7 mouse cellular contexts compared by ENCODE assay signal in the genomic region with DNA sequence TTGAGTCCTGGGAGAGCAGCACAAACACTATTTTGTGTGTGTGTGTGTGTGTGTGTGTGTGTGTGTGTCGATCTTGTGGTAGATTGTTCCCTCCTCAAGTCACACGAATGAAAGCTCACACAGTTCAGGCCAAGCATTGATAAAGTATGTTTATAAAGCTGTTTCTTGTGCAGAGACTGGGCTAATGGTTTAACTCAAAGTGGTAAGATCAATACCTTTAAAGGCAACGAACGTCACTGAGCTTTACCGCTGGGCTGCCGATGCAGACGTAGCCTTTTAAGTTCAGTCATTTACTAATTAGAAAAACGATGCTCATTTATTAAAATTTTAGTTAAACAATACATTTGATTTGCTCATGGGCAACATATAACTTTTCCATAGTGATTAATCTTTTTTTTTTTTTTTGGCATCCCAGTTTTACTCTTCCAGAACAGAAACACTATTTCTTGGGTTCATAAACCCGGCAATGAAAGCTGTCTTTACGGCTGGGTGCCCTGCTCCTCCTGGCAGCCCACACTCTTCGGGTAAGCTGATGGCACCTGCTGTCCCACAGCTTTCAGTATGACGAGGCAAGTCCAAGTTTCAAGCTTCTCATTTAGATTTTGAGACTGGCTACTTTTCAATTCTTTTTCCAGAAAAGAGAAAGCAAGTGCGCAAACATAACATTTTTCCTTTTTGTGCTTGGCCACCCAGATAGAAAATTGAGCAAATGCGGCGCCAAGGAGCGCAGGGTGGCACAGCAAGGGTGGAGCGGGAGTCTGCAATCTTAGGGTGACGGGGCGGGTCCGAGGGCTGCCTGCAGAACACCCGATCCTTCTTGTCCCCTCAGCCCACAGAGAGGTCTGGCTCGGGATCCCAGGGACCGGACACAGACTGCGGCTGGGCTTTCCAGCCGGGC. TPM values are rescaled to one million over a fixed set of nuclear protein-coding genes. Genes with fewer than 3 reads are reported as not detected.
A peak's percentile ranks its signal among the peaks of the same experiment; 100 is the strongest.
DNase-seq lines count a peak whose midpoint lies in the region; ATAC-seq and TF ChIP-seq lines count a peak whose summit lies in the region.

No protein-coding gene starts in this region.

- H3K4me1 ChIP-seq in lung, embryonic 14.5 days (ENCODE audit: insufficient read depth), result peaks cover 8% of the 10 kb centered on the region; the same call in 1 of the 2 replicates
- peaks cover 16% of the 10 kb centered on the region for H3K4me1 ChIP-seq in forebrain, embryonic 12.5 days
- H3K4me1 ChIP-seq in liver, embryonic 11.5 days (replicated peaks; ENCODE audit: control insufficient read depth, insufficient read depth, low read length), result peaks cover 7% of the 10 kb centered on the region
- peaks cover 10% of the 10 kb centered on the region; the same call in 1 of the 2 replicates for H3K4me1 ChIP-seq in stomach, embryonic 14.5 days (ENCODE audit: control insufficient read depth, insufficient read depth, low read length)

- 3% methylated on average over 25 of the region's 25 CpGs for WGBS in lung, embryonic 14.5 days
- WGBS in forebrain, embryonic 12.5 days, result 6% methylated on average over 25 of the region's 25 CpGs
- 13% methylated on average over 25 of the region's 25 CpGs for WGBS in liver, embryonic 11.5 days
- 4% methylated on average over 25 of the region's 25 CpGs for WGBS in stomach, embryonic 14.5 days

- DNase-seq in lung, embryonic 14.5 days, result peak; percentile 35
- no peak for DNase-seq in lung, postnatal 14 days
- peak; percentile 82 for DNase-seq in brain, embryonic 14.5 days (ENCODE audit: low read depth)
- DNase-seq in liver, embryonic 11.5 days (ENCODE audit: low spot score), result no peak
- no peak for DNase-seq in left cerebral cortex, postnatal 25 days (ENCODE audit: low spot score in 2 of 2)

- intact Hi-C loops in left cerebral cortex, postnatal 25 days (cut with DNase I), result loop anchor here (2.0 kb wide), 1 partner anchor 30 kb away; no protein-coding TSS in a partner anchor

- peak overlapping the region; percentile 89 for H3K4me3 ChIP-seq in lung, embryonic 14.5 days (ENCODE audit: low read depth, low read length)
- H3K4me3 ChIP-seq in forebrain, embryonic 12.5 days (replicated peaks), result peak overlapping the region; percentile 88
- H3K4me3 ChIP-seq in liver, embryonic 11.5 days (ENCODE audit: low read depth, low read length), result peak overlapping the region; percentile 87
- H3K4me3 ChIP-seq in stomach, embryonic 14.5 days (ENCODE audit: low read depth, low read length), result peak overlapping the region; percentile 89

- no peaks in the 10 kb centered on the region for H3K9me3 ChIP-seq in lung, embryonic 14.5 days (ENCODE audit: low read depth, low read length)
- no peaks in the 10 kb centered on the region for H3K9me3 ChIP-seq in forebrain, embryonic 12.5 days
- no peaks in the 10 kb centered on the region for H3K9me3 ChIP-seq in liver, embryonic 11.5 days (ENCODE audit: control insufficient read depth, low read length)
- H3K9me3 ChIP-seq in stomach, embryonic 14.5 days (ENCODE audit: control insufficient read depth, low read depth, low read length), result no peaks in the 10 kb centered on the region

- peak overlapping the region; percentile 78 for H3K4me2 ChIP-seq in lung, embryonic 14.5 days
- peak overlapping the region; percentile 68 for H3K4me2 ChIP-seq in forebrain, embryonic 12.5 days
- H3K4me2 ChIP-seq in liver, embryonic 11.5 days, result peak overlapping the region; percentile 85
- peak overlapping the region; percentile 78 for H3K4me2 ChIP-seq in stomach, embryonic 14.5 days (replicated peaks; ENCODE audit: low read depth, low read length)

- peak overlapping the region; percentile 100 for H3K9ac ChIP-seq in lung, embryonic 14.5 days
- H3K9ac ChIP-seq in forebrain, embryonic 12.5 days, result peak overlapping the region; percentile 98
- H3K9ac ChIP-seq in liver, embryonic 11.5 days (ENCODE audit: low read depth, low read length), result peak overlapping the region; percentile 99
- peak overlapping the region; percentile 100 for H3K9ac ChIP-seq in stomach, embryonic 14.5 days (replicated peaks; ENCODE audit: low read depth, low read length)

- TF ChIP-seq POLR2A in brain, embryonic 14.5 days (IDR thresholded peaks at IDR 0.05; ENCODE audit: borderline replicate concordance, extremely low read depth, insufficient read depth, insufficient read length, poor library complexity, severe bottlenecking), result no peak; the same call in 1 of the 2 replicates

- no peak; the same call in 1 of the 2 replicates for ATAC-seq in lung, embryonic 14.5 days (ENCODE audit: insufficient read depth)
- peak; percentile 49 for ATAC-seq in forebrain, embryonic 12.5 days (ENCODE audit: low FRiP score)
- peak; percentile 78 for ATAC-seq in liver, embryonic 11.5 days (replicated peaks; ENCODE audit: low FRiP score)
- ATAC-seq in stomach, embryonic 14.5 days (ENCODE audit: insufficient number of reproducible peaks, insufficient read depth, low FRiP score, low read depth), result no peak

- no peaks in the 10 kb centered on the region for H3K36me3 ChIP-seq in lung, embryonic 14.5 days (ENCODE audit: insufficient read depth)
- no peaks in the 10 kb centered on the region for H3K36me3 ChIP-seq in forebrain, embryonic 12.5 days (replicated peaks)
- no peaks in the 10 kb centered on the region for H3K36me3 ChIP-seq in liver, embryonic 11.5 days (ENCODE audit: control insufficient read depth, insufficient read depth, low read length)
- no peaks in the 10 kb centered on the region for H3K36me3 ChIP-seq in stomach, embryonic 14.5 days (ENCODE audit: control insufficient read depth, insufficient read depth, low read length)

- no peaks in the 10 kb centered on the region for H3K27me3 ChIP-seq in lung, embryonic 14.5 days (ENCODE audit: insufficient read depth, low read length)
- no peaks in the 10 kb centered on the region for H3K27me3 ChIP-seq in forebrain, embryonic 12.5 days
- no peaks in the 10 kb centered on the region for H3K27me3 ChIP-seq in liver, embryonic 11.5 days (replicated peaks; ENCODE audit: control insufficient read depth, insufficient read depth, low read length)
- no peaks in the 10 kb centered on the region for H3K27me3 ChIP-seq in stomach, embryonic 14.5 days (ENCODE audit: control insufficient read depth, insufficient read depth, low read length)

- peak overlapping the region; percentile 99 for H3K27ac ChIP-seq in lung, embryonic 14.5 days (ENCODE audit: low read depth)
- peak overlapping the region; percentile 99 for H3K27ac ChIP-seq in forebrain, embryonic 12.5 days
- peak overlapping the region; percentile 97 for H3K27ac ChIP-seq in liver, embryonic 11.5 days (ENCODE audit: low read depth, low read length)
- peak overlapping the region; percentile 99 for H3K27ac ChIP-seq in stomach, embryonic 14.5 days (ENCODE audit: low read length)

- no peak for TF ChIP-seq CTCF in lung, embryonic 14.5 days (IDR thresholded peaks at IDR 0.05; ENCODE audit: low read depth)
- no peak for TF ChIP-seq CTCF in brain, embryonic 14.5 days (IDR thresholded peaks at IDR 0.05; ENCODE audit: borderline replicate concordance, extremely low read depth, insufficient read depth, insufficient read length)

RNA-seq across cellular contexts. Expression of gene Itgb1, which starts 0.6 kb away (rescaled TPM):
- 394 and 415 TPM in 2 replicates for polyA plus RNA-seq in lung, embryonic 14.5 days (2014; fragmentation: Nextera tagmentation; extraction: Ambion mirVana)
- polyA plus RNA-seq in brain, embryonic 14.5 days (2012; rRNA removed), result 58.8 and 74.0 TPM in 2 replicates
- polyA plus RNA-seq in forebrain, embryonic 12.5 days (2016; fragmentation: Nextera tagmentation; extraction: Ambion mirVana), result 128 and 140 TPM in 2 replicates
- polyA plus RNA-seq in liver, embryonic 11.5 days (2014; fragmentation: Nextera tagmentation; extraction: Ambion mirVana), result 194 and 220 TPM in 2 replicates
- 317 and 368 TPM in 2 replicates for polyA plus RNA-seq in stomach, embryonic 14.5 days (2014; fragmentation: Nextera tagmentation; extraction: Ambion mirVana)
- total RNA-seq in left cerebral cortex, postnatal 25 days (2021), result 10 to 100 TPM; 54.4 to 58.3 TPM

Comparison
In these comparisons a context has a peak if more than half of its experiments do, and no peak if none do; other contexts are left out.
1. DNase-seq: peak in lung, embryonic 14.5 days (single experiment) and brain, embryonic 14.5 days (single experiment); none in lung, postnatal 14 days (single experiment), liver, embryonic 11.5 days (single experiment) and left cerebral cortex, postnatal 25 days (0 of 2).
2. ATAC-seq: peak in forebrain, embryonic 12.5 days (single experiment) and liver, embryonic 11.5 days (single experiment); none in lung, embryonic 14.5 days (single experiment) and stomach, embryonic 14.5 days (single experiment).
3. Peak in every context shown above with its lines, with median percentiles within 50 percentile points of each other: H3K27ac ChIP-seq, H3K4me2 ChIP-seq, H3K4me3 ChIP-seq and H3K9ac ChIP-seq.